Mouse (Mus musculus) frontal cortex, postnatal 36 days (tissue): ENCODE results near the gene Npas3.
A peak's percentile ranks its signal among the peaks of the same experiment; 100 is the strongest.

Experiments used
- DNase-seq, 2 experiments: peaks; one replicate each; pipeline ENCODE4 v3.0.0; 2022; ENCODE audit warnings: low spot score in 2 of 2

The Npas3 gene

DNA sequence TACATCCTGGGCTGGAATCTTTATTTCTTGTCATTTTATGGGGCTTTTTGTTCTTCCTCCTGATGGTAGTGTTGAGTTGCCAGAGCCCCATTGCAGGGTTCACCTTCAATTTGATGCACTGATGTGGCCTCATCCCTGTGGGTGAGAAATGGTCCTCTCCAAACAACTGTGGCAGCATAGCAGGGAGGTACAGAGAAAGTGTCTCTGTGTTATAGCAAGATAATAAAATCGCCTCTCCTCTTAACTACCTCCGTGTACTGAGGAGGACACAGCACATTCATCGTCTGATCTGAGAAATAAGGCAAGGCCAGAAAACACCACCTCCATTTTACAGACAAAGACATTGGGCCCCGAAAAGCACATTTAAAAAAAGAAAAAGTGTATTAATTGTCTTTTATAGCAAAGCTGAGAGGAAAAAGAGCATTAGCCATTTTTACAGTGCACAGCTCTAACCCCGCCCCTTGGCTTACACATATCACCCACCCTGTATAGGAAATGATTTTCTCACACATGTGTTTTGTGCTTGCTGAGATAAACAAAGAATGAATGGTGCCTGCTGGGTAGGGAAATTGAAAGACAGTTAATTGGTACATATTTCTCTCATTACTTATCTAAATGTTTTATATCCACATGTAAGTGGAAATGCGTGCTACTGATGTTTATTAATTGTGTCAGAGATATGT is 546.4 kb downstream of the Npas3 start:
- no peak for DNase-seq

DNA sequence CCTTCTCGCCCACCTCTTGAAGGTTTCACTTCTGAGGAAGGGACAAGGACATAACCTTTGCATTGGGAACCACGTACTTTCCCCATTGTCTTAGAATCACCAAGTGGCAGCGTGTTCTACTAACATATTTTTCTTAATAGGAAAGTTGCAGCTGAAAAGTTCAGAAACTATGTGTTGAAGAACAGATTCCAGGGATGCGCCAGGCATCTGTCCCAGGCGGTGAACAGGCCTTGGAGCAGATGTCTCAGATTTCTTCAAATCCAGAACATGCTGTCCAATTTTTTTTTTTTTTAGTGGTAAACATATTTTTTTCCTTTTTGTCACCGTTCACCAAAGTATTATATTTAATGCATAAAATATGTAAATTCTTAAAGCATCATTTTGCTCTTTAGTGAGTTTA is 553.4 kb downstream of the Npas3 start:
- DNase-seq, result peak in 1 of 2 experiments; percentile 16

DNA sequence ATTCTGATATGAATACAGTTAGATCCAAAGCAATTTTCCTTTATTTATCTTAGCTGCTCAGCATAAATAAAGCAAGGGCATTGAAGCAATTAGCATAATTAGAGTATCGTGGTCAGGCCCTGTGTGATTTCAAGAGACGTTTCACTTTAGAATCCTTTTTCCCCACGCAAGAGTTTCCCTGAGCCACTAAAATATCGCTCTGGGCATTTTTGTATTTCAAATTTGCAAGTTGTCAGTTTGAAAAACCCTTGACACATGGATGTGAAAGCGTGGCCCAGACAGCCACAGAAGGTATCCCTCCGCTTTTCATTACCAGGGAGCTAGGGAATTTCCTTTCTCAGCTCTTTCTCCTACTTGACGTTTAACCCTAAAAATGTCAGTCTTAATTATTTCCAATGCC is 553.9 kb downstream of the Npas3 start:
- no peak for DNase-seq

DNA sequence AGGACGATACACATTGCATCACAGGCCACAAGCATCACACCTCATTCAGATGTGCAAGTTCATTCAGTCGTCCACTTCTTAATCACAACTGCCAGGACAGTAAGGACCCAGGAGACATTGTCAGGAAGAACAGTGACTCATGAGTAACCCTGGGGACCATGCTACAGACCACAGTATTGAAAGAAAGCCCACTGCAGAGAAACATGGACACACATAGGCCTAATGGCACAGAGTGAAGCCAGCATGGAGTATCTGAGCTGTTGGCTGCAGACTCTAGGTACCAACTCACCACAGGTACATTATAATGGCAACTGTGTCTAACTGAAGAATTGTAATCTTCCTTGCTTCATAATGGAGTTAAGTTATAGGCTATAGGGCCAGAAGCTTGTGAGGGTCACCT is 561.6 kb downstream of the Npas3 start:
- DNase-seq, result no peak

DNA sequence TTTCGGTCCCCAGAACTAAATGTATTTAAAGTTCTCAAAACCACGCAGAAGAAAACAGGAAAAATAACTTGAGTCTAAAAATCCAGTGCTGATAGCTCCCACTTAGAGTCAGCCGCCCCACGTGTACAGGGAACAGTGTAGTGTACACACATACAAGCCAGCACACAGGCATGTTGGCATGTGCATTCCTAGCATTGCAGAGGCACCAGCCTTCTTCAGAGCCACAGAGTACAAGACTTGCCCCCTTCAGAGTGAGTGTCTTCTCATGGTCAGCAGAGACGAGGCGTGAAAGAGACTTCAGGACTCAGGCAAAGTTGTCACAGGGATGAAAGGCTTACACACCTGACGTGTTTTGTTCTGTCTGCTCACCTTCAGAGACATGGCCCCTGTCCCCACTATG is 565.8 kb downstream of the Npas3 start:
- DNase-seq, result no peak

DNA sequence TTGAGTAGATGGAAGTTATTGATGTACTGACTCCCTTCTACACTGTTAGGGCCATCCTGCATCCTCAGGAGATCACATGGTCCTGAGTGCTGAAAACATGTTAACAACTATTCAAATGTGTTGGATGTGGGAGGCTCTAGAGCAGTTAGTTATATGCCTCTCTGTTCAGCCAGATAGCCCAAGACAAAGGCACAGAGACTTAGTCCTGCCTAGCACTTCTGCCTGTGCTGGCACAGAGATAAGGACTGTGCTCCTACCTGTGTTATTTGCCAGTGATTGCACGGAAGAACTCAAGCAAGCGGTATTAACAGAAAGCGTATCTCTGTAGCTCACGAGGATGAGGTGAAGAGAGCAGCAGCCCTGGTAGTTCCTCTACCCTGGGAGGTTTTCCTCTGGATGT is 571.5 kb downstream of the Npas3 start:
- DNase-seq, result no peak

DNA sequence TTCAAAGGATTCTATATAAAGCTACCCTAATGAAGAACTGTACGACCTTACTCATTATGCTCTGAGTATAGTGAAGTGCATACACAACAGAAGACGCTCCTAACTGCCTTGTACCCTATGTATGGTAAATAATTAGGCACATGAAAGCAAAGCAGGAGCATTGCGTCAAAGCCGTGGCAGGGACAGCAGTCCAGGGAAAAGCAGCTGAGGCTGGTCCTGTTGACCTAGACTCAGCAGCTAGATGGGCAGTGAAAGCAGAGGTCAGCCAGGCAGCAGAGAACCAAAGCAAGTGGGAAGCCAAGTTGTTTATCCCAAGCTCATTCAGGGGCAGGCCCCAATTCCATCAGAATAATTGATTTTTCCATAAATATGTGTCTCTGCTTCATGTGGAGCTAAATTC is 574.4 kb downstream of the Npas3 start:
- DNase-seq, result no peak

DNA sequence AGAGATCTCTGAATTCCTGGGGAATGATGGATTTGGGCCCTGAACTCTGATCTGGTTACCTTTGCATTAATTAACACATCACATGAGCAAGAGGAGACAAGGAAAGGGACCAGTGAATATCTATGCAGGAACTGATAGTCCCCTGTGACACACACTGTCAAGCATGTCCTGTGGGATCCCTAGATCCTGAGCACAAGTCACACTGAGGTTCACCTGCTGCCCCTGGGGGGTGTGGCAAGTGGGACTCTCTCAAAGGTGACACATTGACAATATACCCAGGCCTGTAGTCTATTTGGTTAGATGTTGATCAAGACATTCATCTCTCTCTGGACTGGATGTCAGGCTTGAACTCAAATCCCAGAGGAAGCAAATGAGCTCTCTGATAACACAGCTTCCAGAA is 576.8 kb downstream of the Npas3 start:
- no peak for DNase-seq

DNA sequence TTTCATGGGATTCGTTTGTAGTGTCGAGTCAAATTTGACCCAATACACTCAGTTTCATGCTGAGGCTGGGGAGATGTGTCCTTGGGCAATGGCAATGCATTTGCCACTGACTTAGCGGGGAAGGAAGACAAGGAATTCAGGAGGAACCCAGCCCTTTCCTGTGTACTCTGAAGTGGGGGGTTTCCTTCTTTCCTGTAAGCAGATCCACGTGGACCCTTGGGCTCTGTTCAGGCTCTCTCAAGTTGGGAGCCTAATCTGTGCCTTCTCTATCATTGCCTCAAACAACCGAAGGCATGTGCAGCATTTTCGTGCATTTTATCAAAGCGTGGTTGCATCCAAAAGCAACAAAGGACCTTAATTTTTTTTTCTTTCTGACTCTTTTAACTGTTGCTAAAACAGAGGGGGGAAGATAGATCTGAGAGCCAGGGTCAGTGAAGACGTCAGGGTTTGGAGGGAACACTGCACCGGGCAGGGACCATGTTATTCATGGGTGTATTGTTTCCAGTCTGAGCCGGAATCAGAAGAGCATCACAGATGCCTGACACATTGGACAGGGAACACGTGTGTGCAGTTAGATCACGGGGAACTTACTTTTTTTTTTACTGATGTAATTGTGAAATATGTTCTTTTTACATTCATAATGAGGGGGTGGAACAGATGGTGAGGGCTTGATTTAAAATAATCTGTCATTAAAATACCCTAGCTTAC is 577.6 kb downstream of the Npas3 start:
- no peak for DNase-seq

DNA sequence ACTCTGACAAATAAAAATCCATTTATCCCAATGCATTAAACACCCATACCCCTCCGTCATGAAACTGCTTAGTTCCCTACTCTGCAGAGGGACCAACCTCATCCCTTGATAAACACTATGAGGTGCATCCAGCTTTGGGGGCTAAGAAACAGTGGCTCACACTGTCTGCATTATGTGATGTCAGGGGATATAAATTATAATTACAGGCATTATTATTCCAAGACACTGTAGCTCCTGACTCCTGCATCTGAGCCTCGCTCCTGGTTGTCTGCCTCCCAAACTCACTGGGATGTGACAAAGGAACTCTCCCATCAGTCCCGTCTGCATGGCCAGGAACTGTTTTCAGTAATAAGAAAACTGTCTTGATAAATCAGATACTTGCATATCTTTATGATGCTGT is 578.3 kb downstream of the Npas3 start:
- no peak for DNase-seq

DNA sequence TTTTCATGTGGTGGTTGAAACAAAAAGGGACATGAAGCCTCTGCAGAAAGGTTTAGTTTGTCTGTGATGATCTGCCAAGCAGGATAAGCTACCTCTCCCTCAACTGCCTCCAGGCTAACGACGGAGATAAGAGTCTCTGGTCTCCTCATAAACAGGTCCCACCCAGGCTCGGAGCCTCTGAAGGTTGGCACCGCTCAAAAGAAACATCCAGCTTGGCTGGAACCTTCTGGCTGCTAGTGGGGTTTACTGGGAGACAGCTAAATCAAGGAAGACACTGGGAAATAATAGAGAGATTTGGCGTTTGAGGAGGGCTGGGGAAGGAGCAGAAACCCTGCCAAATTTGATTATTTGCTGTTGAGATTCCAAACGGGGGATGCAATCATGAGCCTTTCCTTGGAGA is 584.1 kb downstream of the Npas3 start:
- no peak for DNase-seq

DNA sequence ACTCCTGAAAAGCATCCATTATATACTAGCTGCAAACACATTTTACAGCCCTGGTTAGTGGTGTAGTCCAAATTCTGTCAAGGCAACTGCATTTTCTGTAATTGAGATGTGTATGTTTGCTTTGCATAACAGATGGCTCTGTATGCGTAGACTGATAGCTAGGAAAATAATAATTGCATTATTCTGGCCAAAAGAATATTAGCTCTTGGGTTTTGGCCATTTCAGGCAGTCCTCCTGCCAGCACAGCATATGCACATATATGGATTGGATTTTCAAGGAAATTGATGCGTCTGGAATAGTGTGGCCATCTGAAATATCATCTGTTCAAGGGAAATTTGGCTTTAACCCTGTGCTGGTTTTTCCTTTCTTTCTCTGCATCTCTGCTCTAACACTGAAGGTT is 584.9 kb downstream of the Npas3 start:
- DNase-seq, result no peak

DNA sequence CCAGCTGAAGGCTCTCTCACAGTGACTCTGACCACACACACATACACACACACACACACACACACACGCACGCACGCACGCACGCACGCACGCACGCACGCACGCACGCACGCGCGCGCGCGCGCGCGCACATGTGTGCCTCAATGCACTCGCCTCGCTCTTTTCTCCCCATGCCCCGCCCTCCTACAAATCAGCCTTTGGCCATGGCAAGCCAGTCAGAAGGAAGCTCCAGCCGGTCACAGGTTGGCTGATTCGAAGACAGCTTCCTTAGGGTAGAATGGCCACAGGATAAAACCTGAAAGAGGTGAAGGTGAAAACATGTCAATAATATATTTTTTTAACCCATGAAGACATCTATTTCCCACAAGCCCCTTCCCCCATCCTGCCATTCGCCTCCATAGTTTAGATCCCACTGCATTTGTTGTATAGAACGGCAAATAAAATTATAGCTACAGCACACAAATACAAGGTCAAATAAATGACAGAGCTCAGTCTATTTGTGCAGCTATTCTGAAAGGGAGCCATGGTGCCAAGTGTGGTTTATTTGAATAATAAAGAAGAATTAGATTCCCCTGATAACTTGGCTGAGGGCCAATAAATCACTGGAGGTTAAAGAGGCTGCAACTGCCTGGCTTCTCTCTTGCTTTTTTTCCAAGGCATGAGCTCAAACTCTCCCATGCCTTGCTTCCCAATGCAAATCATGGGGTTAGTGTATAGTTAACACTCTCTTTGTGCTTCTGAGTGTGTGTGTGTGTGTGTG is 587.7 kb downstream of the Npas3 start:
- DNase-seq, result no peak

DNA sequence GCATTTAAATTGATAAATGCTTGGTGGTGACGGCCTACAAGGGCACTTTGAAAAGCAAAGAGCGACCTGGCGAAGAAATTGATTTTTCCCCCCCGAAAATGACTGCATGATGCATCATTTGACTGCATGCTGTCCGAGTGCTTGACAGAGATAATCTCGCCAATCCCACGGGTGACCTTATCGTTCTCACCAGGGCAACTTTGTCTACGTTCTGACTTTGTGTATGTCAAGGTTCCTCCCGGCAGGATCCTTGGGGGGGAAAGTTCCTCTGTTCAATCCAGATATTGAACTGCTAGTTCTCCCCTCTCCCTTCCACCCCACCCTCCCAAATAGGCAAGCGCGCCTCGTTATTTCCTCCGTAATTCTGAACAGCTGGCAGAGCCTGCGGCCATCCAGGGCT is 588.9 kb downstream of the Npas3 start:
- no peak for DNase-seq

DNA sequence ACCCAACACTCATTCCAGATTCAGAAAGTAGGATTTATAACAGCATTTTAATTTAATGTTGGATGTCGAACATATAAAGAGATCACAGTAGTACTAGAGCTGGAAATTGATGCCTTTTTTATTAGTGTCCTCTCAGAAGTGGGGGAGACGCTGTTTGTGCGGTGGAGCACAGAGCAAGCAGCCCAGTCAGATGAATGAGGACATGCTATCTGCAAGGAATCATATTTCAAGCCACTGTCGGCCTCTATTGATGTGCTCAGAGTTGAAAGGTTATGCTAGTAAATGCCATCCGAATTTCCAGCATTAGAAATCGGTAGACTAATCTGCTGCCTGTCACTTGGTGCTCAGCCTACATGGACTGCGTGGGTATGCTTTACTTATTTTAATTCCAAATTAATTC is 590.1 kb downstream of the Npas3 start:
- DNase-seq, result no peak

DNA sequence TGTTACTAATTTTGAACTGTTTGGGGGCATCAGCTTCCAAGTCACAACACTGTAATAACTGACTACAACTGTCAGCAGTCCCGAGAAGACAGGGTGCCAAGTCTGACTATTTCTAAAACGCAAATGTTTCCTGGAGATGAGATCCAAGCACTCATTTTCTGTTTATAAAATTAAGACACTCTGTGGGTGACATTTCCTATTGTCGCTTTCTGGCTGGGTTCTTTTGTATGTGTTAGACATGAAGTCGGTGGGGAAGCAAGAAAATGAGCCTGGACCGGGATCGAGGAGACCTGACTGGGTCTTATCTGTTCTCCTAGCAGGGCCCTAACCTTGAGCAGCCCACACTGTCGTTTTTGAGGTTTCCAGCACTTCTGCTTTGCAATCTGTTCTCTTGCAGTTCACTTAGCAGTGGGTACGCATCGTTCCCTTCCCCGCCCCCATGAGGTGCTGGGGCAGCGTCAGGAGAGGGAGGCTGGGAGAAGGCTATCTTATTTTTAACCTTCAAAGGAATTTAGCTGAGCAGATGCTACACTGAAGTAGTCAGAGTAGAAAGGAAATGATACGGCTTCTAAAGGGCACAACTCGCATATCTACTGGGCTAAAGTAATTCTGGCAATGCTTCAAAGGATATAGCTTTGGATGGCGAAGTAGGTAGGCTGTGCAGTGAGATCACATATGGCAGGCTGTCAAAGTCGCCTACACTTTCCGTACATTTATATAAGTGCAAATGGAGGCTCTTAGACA is 593.6 kb downstream of the Npas3 start:
- DNase-seq, result peak; percentile 72 to 76

DNA sequence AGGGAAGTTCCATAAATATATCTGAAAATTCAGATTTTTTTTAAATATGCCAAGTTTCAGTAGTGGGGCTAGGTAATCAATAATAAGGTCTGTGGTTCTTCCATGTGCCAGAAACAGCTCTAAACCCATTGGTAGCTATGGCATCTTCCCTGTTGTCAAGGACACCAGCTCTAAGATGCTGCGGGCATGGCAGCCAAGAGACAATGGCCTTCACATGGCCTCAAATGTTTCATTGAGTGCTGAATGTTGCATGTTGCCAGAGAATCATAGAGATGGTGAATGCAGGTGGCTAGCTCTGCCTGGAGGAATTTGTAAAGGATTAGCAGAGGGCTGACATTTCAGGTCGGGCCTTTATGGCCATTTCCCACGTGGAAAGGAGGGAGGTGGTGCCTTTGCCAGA is 595.1 kb downstream of the Npas3 start:
- no peak for DNase-seq

DNA sequence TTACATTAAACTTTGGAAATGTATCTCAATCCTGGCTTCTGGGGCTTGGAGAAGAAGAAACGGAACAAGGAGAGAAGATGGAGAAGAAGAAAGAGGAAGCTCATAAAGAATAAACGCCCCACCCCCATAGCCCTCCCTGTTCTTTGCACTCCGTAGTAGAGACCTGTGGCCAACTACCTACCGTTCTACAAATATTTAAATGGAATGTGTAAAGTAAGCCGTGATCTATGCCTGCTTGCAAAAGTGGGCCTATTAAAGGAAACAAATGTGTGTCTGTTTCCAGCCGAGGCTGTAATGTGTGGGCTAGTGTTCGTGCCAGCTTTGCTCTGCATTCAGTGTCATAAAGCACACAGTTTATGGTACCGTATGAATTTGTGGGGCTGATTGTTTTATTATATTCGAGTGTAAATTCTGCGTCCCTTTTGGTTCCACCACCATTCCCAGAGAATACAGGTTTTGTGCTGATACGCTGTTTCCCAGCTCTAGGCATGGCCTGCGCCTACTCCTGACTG is 597.7 kb downstream of the Npas3 start:
- no peak for DNase-seq

DNA sequence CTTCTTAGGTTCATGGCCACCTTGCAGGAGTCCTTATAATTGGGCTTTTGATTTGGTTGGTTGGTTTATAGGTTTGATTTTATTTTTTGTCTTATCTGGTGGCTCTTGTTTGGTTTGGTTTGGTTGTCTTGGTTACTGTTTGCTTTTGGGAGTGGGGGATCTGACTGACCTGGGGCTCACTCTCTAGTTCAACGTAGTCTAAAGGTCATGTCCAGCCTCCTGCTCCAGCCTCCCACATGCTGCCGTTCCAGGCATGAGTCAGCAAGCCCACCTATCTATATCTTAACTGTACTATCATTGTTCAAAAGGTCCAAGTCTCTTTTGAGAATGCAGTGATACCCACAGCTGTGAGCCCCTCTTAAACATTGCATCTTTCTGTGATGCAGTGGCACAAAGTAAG is 600.8 kb downstream of the Npas3 start:
- DNase-seq, result no peak

DNA sequence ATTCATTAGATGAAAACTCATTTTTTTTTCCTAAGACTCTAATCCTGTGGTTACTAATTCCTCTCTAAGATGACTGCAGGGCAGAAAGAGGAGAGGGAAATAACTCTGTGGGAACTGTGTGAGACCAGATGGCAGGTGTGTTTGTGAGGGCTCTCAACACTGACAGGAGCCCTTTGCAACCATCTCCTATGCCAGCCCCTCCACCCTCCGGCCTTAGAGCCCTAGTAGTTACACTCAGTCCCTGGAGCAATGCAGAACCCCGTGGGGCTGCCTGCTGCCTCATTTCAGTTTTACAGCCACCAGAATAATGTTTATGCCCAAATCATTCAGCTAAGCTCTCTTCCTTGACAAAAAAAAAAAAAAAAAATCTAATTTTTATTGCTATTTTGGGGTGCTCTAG is 604.0 kb downstream of the Npas3 start:
- no peak for DNase-seq

DNA sequence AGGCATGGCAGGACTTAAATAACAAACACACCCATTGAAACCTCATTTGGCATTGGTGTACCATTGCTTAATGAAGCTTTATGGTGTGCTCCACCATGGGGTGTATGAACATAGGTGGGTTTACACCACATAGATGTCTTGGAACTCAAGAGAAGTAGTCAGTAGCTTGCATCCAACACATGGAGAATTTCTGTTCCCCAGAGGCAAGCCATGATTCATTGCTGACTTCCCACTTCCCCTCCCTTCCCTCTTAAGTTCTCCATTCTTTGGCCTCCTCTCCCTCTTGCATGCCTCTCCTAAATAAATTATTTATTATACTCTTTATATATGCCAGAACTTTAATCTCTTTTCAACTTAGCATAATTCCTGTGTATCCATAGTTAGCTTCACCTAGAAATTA is 611.7 kb downstream of the Npas3 start:
- no peak for DNase-seq

DNA sequence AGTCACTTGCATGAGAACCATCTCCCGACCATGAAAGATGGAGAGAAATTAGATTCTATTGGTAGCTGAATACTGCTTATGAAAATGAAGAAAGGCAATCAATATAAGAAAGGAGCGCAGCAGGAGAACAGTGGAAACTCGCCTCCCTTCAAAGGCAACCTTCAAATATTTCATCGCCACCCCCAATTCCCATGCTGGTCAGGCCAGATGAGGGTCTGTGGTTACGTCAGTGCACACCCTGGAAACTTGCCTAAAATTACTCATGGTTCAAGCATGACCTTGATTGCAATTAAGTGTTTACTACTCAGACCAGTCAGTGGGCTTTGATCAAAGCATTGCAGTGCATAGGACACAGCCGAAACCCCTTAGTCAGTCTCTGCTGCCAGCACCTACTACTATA is 613.8 kb downstream of the Npas3 start:
- DNase-seq, result no peak
